Mouse (Mus musculus): ENCODE results near the gene Zfp786. TPM values are rescaled to one million over a fixed set of nuclear protein-coding genes. Genes with fewer than 3 reads are reported as not detected.

The Zfp786 gene
- total and polyA plus RNA-seq, 2 experiments from 2014 or later, result 0.69 to 0.70 TPM

- Histone ChIP-seq H3K36me3 (replicated peaks; ENCODE audit: control insufficient read depth, insufficient read depth, low read length) (peaks cover 77% of the 10 kb centered on the region), H3K9ac (replicated peaks; ENCODE audit: low read depth, low read length) (no peak overlapping the region), H3K4me2 (ENCODE audit: low read depth, low read length) (no peak overlapping the region), H3K4me3 (ENCODE audit: low read depth, low read length) (no peak overlapping the region), H3K4me1 (ENCODE audit: control insufficient read depth, insufficient read depth) (no peaks in the 10 kb centered on the region), H3K9me3 (replicated peaks; ENCODE audit: control insufficient read depth, low read length) (no peaks in the 10 kb centered on the region), H3K27me3 (ENCODE audit: control insufficient read depth, insufficient read depth, low read length) (no peaks in the 10 kb centered on the region), H3K27ac (ENCODE audit: low read depth) (no peak overlapping the region)
- ATAC-seq (ENCODE audit: insufficient read depth, low read depth), result peak; percentile 77
- peak; percentile 73 for DNase-seq (ENCODE audit: low spot score)
- WGBS, result 43% methylated on average over 6 of the region's 6 CpGs
- peak; percentile 78 for TF ChIP-seq CTCF (IDR thresholded peaks at IDR 0.05; ENCODE audit: low read depth)
- TF ChIP-seq EP300 (IDR thresholded peaks at IDR 0.05; ENCODE audit: low read depth), result no peak
These were observed 31.6 kb downstream of the Zfp786 start for GRCm38 (mm10) chr6:47799079-47799478.

GRCm38 (mm10) chr6:47794106-47794830 is 36.4 kb downstream of the Zfp786 start:
- TF ChIP-seq CTCF (IDR thresholded peaks at IDR 0.05; ENCODE audit: low read depth) (peak; percentile 61), EP300 (IDR thresholded peaks at IDR 0.05; ENCODE audit: low read depth) (no peak)
- peak; percentile 32 for DNase-seq (ENCODE audit: low spot score)

GRCm38 (mm10) chr6:47793284-47793683 is 37.4 kb downstream of the Zfp786 start:
- Histone ChIP-seq H3K9ac (replicated peaks; ENCODE audit: low read depth, low read length) (no peak overlapping the region), H3K36me3 (replicated peaks; ENCODE audit: control insufficient read depth, insufficient read depth, low read length) (peaks cover 36% of the 10 kb centered on the region), H3K27ac (ENCODE audit: low read depth) (no peak overlapping the region), H3K4me2 (ENCODE audit: low read depth, low read length) (no peak overlapping the region), H3K4me1 (ENCODE audit: control insufficient read depth, insufficient read depth) (peaks cover 6% of the 10 kb centered on the region), H3K27me3 (ENCODE audit: control insufficient read depth, insufficient read depth, low read length) (no peaks in the 10 kb centered on the region), H3K9me3 (replicated peaks; ENCODE audit: control insufficient read depth, low read length) (no peaks in the 10 kb centered on the region), H3K4me3 (ENCODE audit: low read depth, low read length) (no peak overlapping the region)
- ATAC-seq (ENCODE audit: insufficient read depth, low read depth) (no peak), DNase-seq (ENCODE audit: low spot score) (no peak)
- TF ChIP-seq CTCF (IDR thresholded peaks at IDR 0.05; ENCODE audit: low read depth), result no peak
- no peak for TF ChIP-seq EP300 (IDR thresholded peaks at IDR 0.05; ENCODE audit: low read depth)
- WGBS, result 69% methylated on average over 5 of the region's 5 CpGs

More at GRCm38 (mm10) chr6:47794106-47794830, 36.4 kb downstream of the Zfp786 start:
- Histone ChIP-seq H3K4me1 (ENCODE audit: control insufficient read depth, insufficient read depth) (no peaks in the 10 kb centered on the region), H3K9ac (replicated peaks; ENCODE audit: low read depth, low read length) (no peak overlapping the region), H3K27me3 (ENCODE audit: control insufficient read depth, insufficient read depth, low read length) (no peaks in the 10 kb centered on the region), H3K27ac (ENCODE audit: low read depth) (no peak overlapping the region), H3K4me3 (ENCODE audit: low read depth, low read length) (no peak overlapping the region), H3K9me3 (replicated peaks; ENCODE audit: control insufficient read depth, low read length) (no peaks in the 10 kb centered on the region), H3K36me3 (replicated peaks; ENCODE audit: control insufficient read depth, insufficient read depth, low read length) (peaks cover 39% of the 10 kb centered on the region), H3K4me2 (ENCODE audit: low read depth, low read length) (no peak overlapping the region)
- WGBS, result 61% methylated on average over 10 of the region's 10 CpGs
- ATAC-seq (ENCODE audit: insufficient read depth, low read depth), result 0 out of 2 replicates have a peak, but pooled peaks have one; percentile 38

GRCm38 (mm10) chr6:47792533-47792932 is 38.1 kb downstream of the Zfp786 start:
- 54% methylated on average over 2 of the region's 2 CpGs for WGBS
- H3K4me2 ChIP-seq (ENCODE audit: low read depth, low read length), result no peak overlapping the region
- DNase-seq (ENCODE audit: low spot score) (no peak), ATAC-seq (ENCODE audit: insufficient read depth, low read depth) (no peak)
- no peak overlapping the region for H3K4me3 ChIP-seq (ENCODE audit: low read depth, low read length)
- TF ChIP-seq EP300 (IDR thresholded peaks at IDR 0.05; ENCODE audit: low read depth), result no peak
- TF ChIP-seq CTCF (IDR thresholded peaks at IDR 0.05; ENCODE audit: low read depth), result no peak
- no peaks in the 10 kb centered on the region for H3K9me3 ChIP-seq (replicated peaks; ENCODE audit: control insufficient read depth, low read length)
- H3K27ac ChIP-seq (ENCODE audit: low read depth), result no peak overlapping the region
- peaks cover 6% of the 10 kb centered on the region for H3K4me1 ChIP-seq (ENCODE audit: control insufficient read depth, insufficient read depth)
- H3K9ac ChIP-seq (replicated peaks; ENCODE audit: low read depth, low read length), result no peak overlapping the region
- H3K27me3 ChIP-seq (ENCODE audit: control insufficient read depth, insufficient read depth, low read length), result no peaks in the 10 kb centered on the region
- peaks cover 29% of the 10 kb centered on the region for H3K36me3 ChIP-seq (replicated peaks; ENCODE audit: control insufficient read depth, insufficient read depth, low read length)

GRCm38 (mm10) chr6:47790745-47791144 is 39.9 kb downstream of the Zfp786 start:
- no peak for DNase-seq (ENCODE audit: low spot score)

More at GRCm38 (mm10) chr6:47790745-47791144, 39.9 kb downstream of the Zfp786 start:
- Histone ChIP-seq H3K27me3 (ENCODE audit: control insufficient read depth, insufficient read depth, low read length) (no peaks in the 10 kb centered on the region), H3K4me1 (ENCODE audit: control insufficient read depth, insufficient read depth) (peaks cover 6% of the 10 kb centered on the region), H3K4me2 (ENCODE audit: low read depth, low read length) (no peak overlapping the region), H3K27ac (ENCODE audit: low read depth) (no peak overlapping the region), H3K9me3 (replicated peaks; ENCODE audit: control insufficient read depth, low read length) (no peaks in the 10 kb centered on the region), H3K4me3 (ENCODE audit: low read depth, low read length) (no peak overlapping the region), H3K36me3 (replicated peaks; ENCODE audit: control insufficient read depth, insufficient read depth, low read length) (peaks cover 12% of the 10 kb centered on the region), H3K9ac (replicated peaks; ENCODE audit: low read depth, low read length) (no peak overlapping the region)
- 49% methylated on average over 2 of the region's 2 CpGs for WGBS
- ATAC-seq (ENCODE audit: insufficient read depth, low read depth), result no peak
- TF ChIP-seq EP300 (IDR thresholded peaks at IDR 0.05; ENCODE audit: low read depth) (no peak), CTCF (IDR thresholded peaks at IDR 0.05; ENCODE audit: low read depth) (no peak)
